Mouse (Mus musculus): Measurements from ENCODE around the gene Cideb. TPM values are rescaled to one million over a fixed set of nuclear protein-coding genes. Genes with fewer than 3 reads are reported as not detected.

Gene Cideb
- total and polyA plus RNA-seq, 3 experiments = 0.53 to 2.4 TPM; not detected in 1

GRCm38 (mm10) chr14:55723433-55723832 lies 34.8 kb downstream of the Cideb start (continued):
- TF ChIP-seq TCF12 (IDR thresholded peaks at IDR 0.05; ENCODE audit: low read depth, low read length) (peak; percentile 57), JUND (IDR thresholded peaks at IDR 0.05; ENCODE audit: low read depth, low read length) (no peak)

GRCm38 (mm10) chr14:55722438-55722945 lies 35.8 kb downstream of the Cideb start:
- peak overlapping the region; percentile 84 to 90 for H3K4me3 ChIP-seq (ENCODE audit: control insufficient read depth in 1 of 2, insufficient read depth in 1 of 2, low read depth in 2 of 2, low read length in 2 of 2)
- peak overlapping the region; percentile 88 for H3K27ac ChIP-seq (ENCODE audit: control insufficient read depth, low read depth, low read length)
- DNase-seq (ENCODE audit: low read depth, low spot score) = peak; percentile 67

GRCm38 (mm10) chr14:55721700-55722437 lies 36.4 kb downstream of the Cideb start, which contains the start of gene Rabggta:
Gene Rabggta, minus strand, starts transcription at chr14:55722263.
- peak; percentile 97 for DNase-seq (ENCODE audit: low read depth, low spot score)
- Histone ChIP-seq H3K4me1 (ENCODE audit: control insufficient read depth in 1 of 2, insufficient read depth in 2 of 2, low read length in 2 of 2) (peaks cover 11 to 12% of the 10 kb centered on the region in 2 experiments), H3K9ac (ENCODE audit: control insufficient read depth, low read depth, low read length, poor library complexity, severe bottlenecking) (peak within 1 kb of the TSS; percentile 83)
- TF ChIP-seq EP300 (IDR thresholded peaks at IDR 0.05; ENCODE audit: low read depth in 1 of 2, low read length in 2 of 2) (peak in 1 of 2 experiments; percentile 38; a peak in 3 of 4 replicates), TAL1 (IDR thresholded peaks at IDR 0.05; ENCODE audit: low read length) (no peak), CHD1 (IDR thresholded peaks at IDR 0.05; ENCODE audit: low read depth, low read length) (no peak), ZC3H11A (IDR thresholded peaks at IDR 0.05; ENCODE audit: low read depth, low read length) (no peak), TBP (IDR thresholded peaks at IDR 0.05; ENCODE audit: low read depth, low read length) (peak; percentile 79), GATA1 (IDR thresholded peaks at IDR 0.05; ENCODE audit: low read depth, low read length) (no peak), POLR2AphosphoS2 (IDR thresholded peaks at IDR 0.05; ENCODE audit: low read length) (no peak; the same call in 1 of the 2 replicates), ETS1 (IDR thresholded peaks at IDR 0.05; ENCODE audit: low read depth, low read length) (peak; percentile 64; the same call in 1 of the 2 replicates), USF2 (IDR thresholded peaks at IDR 0.05; ENCODE audit: borderline replicate concordance in 1 of 2, insufficient read depth in 1 of 2, low read depth in 1 of 2, low read length in 2 of 2) (no peak), GABPA (IDR thresholded peaks at IDR 0.05; ENCODE audit: low read depth, low read length) (peak; percentile 75; the same call in 1 of the 2 replicates), MXI1 (IDR thresholded peaks at IDR 0.05; ENCODE audit: low read depth, low read length) (peak; percentile 93), CTCF (IDR thresholded peaks at IDR 0.05 in 2 of 3, conservative IDR thresholded peaks at IDR 0.05 in 1 of 3; ENCODE audit: control insufficient read depth in 1 of 3, insufficient read depth in 1 of 3, low read depth in 2 of 3, low read length in 3 of 3, poor library complexity in 1 of 3, severe bottlenecking in 1 of 3) (peak; percentile 73 to 95 (median 92)), POLR2AphosphoS5 (IDR thresholded peaks at IDR 0.05; ENCODE audit: borderline replicate concordance, low read depth, low read length) (no peak), NRF1 (IDR thresholded peaks at IDR 0.05; ENCODE audit: insufficient read depth, low read depth, low read length, poor library complexity, severe bottlenecking) (no peak), MAX (IDR thresholded peaks at IDR 0.05; ENCODE audit: low read length) (peak; percentile 51; the same call in 1 of the 2 replicates), SMC3 (IDR thresholded peaks at IDR 0.05; ENCODE audit: low read depth, low read length) (peak; percentile 29), UBTF (IDR thresholded peaks at IDR 0.05; ENCODE audit: borderline replicate concordance, insufficient read depth, low read depth, low read length) (no peak), HCFC1 (IDR thresholded peaks at IDR 0.05; ENCODE audit: low read depth, low read length) (peak; percentile 87)

More at GRCm38 (mm10) chr14:55722438-55722945, 35.8 kb downstream of the Cideb start:
- H3K36me3 ChIP-seq (ENCODE audit: control insufficient read depth in 1 of 2, insufficient read depth in 2 of 2, low read length in 2 of 2) = peaks cover 0 to 14% of the 10 kb centered on the region in 2 experiments; a peak in 2 of 4 replicates
- TF ChIP-seq MAZ (IDR thresholded peaks at IDR 0.05; ENCODE audit: low read depth, low read length) (no peak; the same call in 1 of the 2 replicates), ETS1 (IDR thresholded peaks at IDR 0.05; ENCODE audit: low read depth, low read length) (peak; percentile 49; the same call in 1 of the 2 replicates), GATA1 (IDR thresholded peaks at IDR 0.05; ENCODE audit: low read depth, low read length) (0 out of 2 replicates have a peak, but pooled peaks have one; percentile 50), TAL1 (IDR thresholded peaks at IDR 0.05; ENCODE audit: low read length) (0 out of 2 replicates have a peak, but pooled peaks have one; percentile 4), MAFK (IDR thresholded peaks at IDR 0.05; ENCODE audit: borderline replicate concordance, low read depth, low read length) (no peak), ELF1 (IDR thresholded peaks at IDR 0.05; ENCODE audit: low read depth, low read length) (no peak), POLR2A (IDR thresholded peaks at IDR 0.05; ENCODE audit: control insufficient read depth in 1 of 2, insufficient read depth in 1 of 2, low read depth in 1 of 2, low read length in 2 of 2, poor library complexity in 1 of 2) (no peak), EP300 (IDR thresholded peaks at IDR 0.05; ENCODE audit: low read depth in 1 of 2, low read length in 2 of 2) (no peak), POLR2AphosphoS5 (IDR thresholded peaks at IDR 0.05; ENCODE audit: borderline replicate concordance, low read depth, low read length) (no peak), BHLHE40 (IDR thresholded peaks at IDR 0.05; ENCODE audit: borderline replicate concordance, low read depth, low read length) (no peak), CTCF (IDR thresholded peaks at IDR 0.05 in 2 of 3, conservative IDR thresholded peaks at IDR 0.05 in 1 of 3; ENCODE audit: control insufficient read depth in 1 of 3, insufficient read depth in 1 of 3, low read depth in 2 of 3, low read length in 3 of 3, poor library complexity in 1 of 3, severe bottlenecking in 1 of 3) (no peak), MYB (IDR thresholded peaks at IDR 0.05; ENCODE audit: low read depth, low read length) (no peak), MAX (IDR thresholded peaks at IDR 0.05; ENCODE audit: low read length) (no peak), NRF1 (IDR thresholded peaks at IDR 0.05; ENCODE audit: insufficient read depth, low read depth, low read length, poor library complexity, severe bottlenecking) (no peak)
- H3K4me1 ChIP-seq (ENCODE audit: control insufficient read depth in 1 of 2, insufficient read depth in 2 of 2, low read length in 2 of 2) = peaks cover 11 to 12% of the 10 kb centered on the region in 2 experiments
- H3K27me3 ChIP-seq (ENCODE audit: control insufficient read depth in 1 of 2, insufficient read depth in 2 of 2, low read length in 2 of 2) = no peaks in the 10 kb centered on the region
- peaks cover 2% of the 10 kb centered on the region; the same call in 1 of the 2 replicates for H3K79me2 ChIP-seq (ENCODE audit: control insufficient read depth, insufficient read depth, low read length, poor library complexity)
- H3K9ac ChIP-seq (ENCODE audit: control insufficient read depth, low read depth, low read length, poor library complexity, severe bottlenecking) = peak overlapping the region; percentile 83
- no peaks in the 10 kb centered on the region for H3K9me3 ChIP-seq (replicated peaks; ENCODE audit: insufficient read depth, low read length)

More at GRCm38 (mm10) chr14:55721700-55722437, 36.4 kb downstream of the Cideb start, which contains the start of gene Rabggta:
- peak within 1 kb of the TSS; percentile 88 for H3K27ac ChIP-seq (ENCODE audit: control insufficient read depth, low read depth, low read length)
- H3K27me3 ChIP-seq (ENCODE audit: control insufficient read depth in 1 of 2, insufficient read depth in 2 of 2, low read length in 2 of 2) = no peaks in the 10 kb centered on the region
- no peaks in the 10 kb centered on the region for H3K9me3 ChIP-seq (replicated peaks; ENCODE audit: insufficient read depth, low read length)
- H3K79me2 ChIP-seq (ENCODE audit: control insufficient read depth, insufficient read depth, low read length, poor library complexity) = peaks cover 2% of the 10 kb centered on the region; the same call in 1 of the 2 replicates
- peak within 1 kb of the TSS; percentile 84 to 90 for H3K4me3 ChIP-seq (ENCODE audit: control insufficient read depth in 1 of 2, insufficient read depth in 1 of 2, low read depth in 2 of 2, low read length in 2 of 2)
- peaks cover 0 to 14% of the 10 kb centered on the region in 2 experiments; a peak in 2 of 4 replicates for H3K36me3 ChIP-seq (ENCODE audit: control insufficient read depth in 1 of 2, insufficient read depth in 2 of 2, low read length in 2 of 2)
